Mouse (Mus musculus) layer of hippocampus, adult 8-10 months (tissue): ENCODE data around the gene Gdf10. TPM values are rescaled to one million over a fixed set of nuclear protein-coding genes. Genes with fewer than 3 reads are reported as not detected.

ENCODE experiments used
- DNase-seq, 2 experiments: peaks; one replicate each; pipeline ENCODE4 v3.0.0; 2022; ENCODE audit warnings: low spot score in 2 of 2
- total RNA-seq, 4 experiments: library from RNA; stranded (reverse); gene quantifications; 2 replicates each; pipeline ENCODE4 v1.2.4; 2022

Gene Gdf10
- total RNA-seq, 4 experiments from 2014 or later: 3.9 to 4.8 (median 4.7) TPM

DNA sequence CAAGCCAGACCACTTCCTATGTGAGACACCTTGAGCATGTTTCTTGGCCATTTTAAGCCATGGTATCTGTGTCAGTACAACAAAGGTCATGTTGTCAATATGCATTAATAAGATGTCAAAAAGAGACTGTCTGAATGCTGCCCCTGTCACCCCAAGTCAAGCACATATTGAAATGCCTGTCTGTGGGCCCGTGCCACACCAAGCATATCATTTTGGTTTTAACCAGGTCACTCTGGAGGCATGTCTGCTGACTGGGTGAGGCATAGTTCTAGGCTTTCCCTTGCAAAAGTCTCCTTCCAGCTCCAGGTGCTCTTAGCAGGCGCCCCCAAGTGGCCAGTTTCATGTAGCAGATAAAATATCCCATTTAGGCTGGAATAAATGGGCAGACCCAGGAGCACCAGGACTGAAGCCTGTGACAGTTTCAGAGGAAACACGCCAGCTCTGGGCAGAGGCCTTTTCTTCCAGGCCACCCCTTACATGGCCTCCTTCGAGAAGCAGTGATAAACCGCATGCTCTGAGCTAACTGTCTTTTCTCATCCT lies 10.5 kb downstream of the Gdf10 start:
- DNase-seq: peak; percentile 34 to 66

DNA sequence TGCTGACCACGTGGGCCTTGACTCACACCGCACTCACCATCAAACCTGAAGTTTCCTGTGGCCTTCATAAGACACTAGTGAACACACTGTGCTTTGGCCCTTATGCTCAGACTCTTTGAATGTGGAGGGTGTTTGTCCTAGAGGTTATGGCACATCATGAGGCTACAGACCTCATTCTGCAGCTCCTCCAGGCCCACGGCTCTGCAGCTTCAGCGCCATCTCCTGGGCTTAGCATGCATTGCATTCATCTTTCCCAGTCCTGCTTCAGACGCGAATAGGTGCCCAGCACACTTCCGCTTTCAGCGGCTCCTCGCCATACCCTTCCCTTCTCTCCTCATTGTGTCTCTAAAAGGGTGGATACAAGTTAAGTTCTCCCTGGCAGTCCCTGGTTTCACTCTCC lies 15.7 kb downstream of the Gdf10 start:
- DNase-seq: peak; percentile 55 to 80

- no peak for DNase-seq
Measured at GRCm38 (mm10) chr14:33940739-33941138, 17.4 kb downstream of the Gdf10 start, which contains the start of gene Gdf2. Gene Gdf2 (plus strand): TSS chr14:33941039.

DNA sequence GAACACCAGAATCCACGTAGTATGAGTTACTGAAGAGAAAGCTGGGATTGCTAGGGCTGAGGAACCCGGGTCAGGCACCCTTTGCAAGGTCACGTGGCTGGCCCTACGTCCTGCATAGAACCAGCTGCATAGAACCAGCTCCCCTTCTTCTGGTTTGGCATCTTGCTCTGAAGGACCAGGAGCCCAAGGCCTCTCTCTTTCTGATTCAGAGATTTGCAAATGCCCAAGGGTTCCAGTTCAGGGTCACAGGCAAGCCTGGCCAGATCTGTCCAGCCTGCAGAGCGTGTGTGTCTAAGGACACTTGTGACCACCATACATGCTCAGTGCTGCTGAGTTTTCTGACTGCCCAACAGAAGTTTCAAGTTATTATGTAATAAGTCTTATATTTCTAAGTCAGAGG lies 18.8 kb downstream of the Gdf10 start:
- no peak for DNase-seq

GRCm38 (mm10) chr14:33946125-33946524 lies 22.7 kb downstream of the Gdf10 start:
- DNase-seq: no peak

- no peak for DNase-seq
Measured at GRCm38 (mm10) chr14:33952233-33952981, 29.0 kb downstream of the Gdf10 start.

DNA sequence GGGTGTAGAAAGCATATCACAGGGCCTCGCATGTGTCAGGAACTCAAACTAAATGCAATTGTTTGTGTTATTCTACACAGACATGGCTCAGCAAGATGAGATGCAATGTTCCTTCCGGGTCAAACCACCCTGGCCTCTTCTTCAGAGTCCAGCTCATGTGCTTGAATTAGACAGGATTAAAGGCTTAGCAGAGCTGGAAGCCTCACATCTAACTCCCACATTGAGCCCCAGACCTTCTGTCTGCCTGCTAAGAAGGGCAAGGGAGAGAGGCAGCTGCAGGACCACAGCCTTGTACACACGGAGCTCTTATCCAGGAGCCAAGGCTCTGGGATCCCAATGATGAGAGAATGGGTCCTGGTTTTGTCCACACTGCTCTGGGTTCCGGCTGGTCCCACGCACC lies 30.4 kb downstream of the Gdf10 start, which contains the start of gene Rbp3:
Gene Rbp3, plus strand, starts transcription at position 243 of the 400 bp plus-strand sequence.
- no peak for DNase-seq

- DNase-seq: no peak
Measured at GRCm38 (mm10) chr14:33956055-33956454, 32.7 kb downstream of the Gdf10 start.

DNA sequence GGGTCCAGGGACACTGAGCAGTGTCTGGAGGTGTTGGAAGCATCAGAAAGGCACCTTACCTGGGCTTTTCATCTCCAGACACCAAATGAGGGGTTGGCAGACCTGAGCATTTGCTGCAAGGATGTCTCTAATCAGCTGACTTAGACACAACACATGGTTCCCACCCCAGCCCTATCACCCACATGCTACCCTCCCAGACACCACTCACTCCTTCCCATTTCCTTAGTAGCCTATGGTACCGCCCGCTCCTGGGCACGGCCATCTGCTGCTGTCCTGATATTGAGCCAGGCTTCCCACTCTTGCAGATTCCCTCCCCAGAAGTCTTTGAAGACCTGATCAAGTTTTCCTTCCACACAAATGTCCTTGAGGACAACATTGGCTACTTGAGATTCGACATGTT lies 34.8 kb downstream of the Gdf10 start:
- DNase-seq: no peak

GRCm38 (mm10) chr14:33958841-33959240 lies 35.5 kb downstream of the Gdf10 start:
- DNase-seq: no peak

GRCm38 (mm10) chr14:33959341-33959740 lies 36.0 kb downstream of the Gdf10 start:
- peak in 1 of 2 experiments; percentile 58 for DNase-seq

GRCm38 (mm10) chr14:33965675-33966074 lies 42.3 kb downstream of the Gdf10 start:
- no peak for DNase-seq

- DNase-seq: no peak
Measured at GRCm38 (mm10) chr14:33972679-33973078, 49.3 kb downstream of the Gdf10 start.

GRCm38 (mm10) chr14:33974752-33975151 lies 51.4 kb downstream of the Gdf10 start:
- peak in 1 of 2 experiments; percentile 42 for DNase-seq

GRCm38 (mm10) chr14:33977748-33978147 lies 54.4 kb downstream of the Gdf10 start:
- no peak for DNase-seq

DNA sequence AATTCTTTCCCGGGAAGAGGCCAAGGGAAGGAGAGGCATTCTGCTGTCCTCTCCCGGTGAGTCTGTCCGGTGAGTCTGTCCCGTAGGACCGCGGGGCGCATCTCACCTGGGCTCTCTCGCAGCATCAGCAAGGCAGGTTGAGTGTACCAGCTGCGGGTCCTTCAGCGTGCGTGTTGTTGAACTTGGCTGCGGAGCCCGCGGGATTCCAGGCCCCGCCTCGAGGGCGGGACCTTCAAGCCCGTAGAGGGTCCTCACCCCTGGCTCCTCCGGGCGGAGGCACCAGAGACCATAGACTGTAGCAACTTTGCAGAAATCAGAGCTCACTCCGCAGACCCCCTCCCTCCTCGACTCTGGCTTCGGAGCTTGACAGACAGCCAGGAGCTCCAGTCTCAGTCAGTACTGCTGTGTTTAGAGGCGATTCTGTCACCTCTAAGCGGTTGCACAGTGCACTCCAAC lies 55.2 kb downstream of the Gdf10 start, which contains the start of gene Zfp488:
Gene Zfp488, minus strand, starts transcription at position 161 of the 456 bp plus-strand sequence.
- DNase-seq: no peak

Other genes starting within 250 kb of the Gdf10 start
- not detected for gene Gdf2, start 17.5 kb downstream of the Gdf10 start, total RNA-seq
- 1 to 10 TPM in 1 of 4 experiments, under 1 TPM in 1, not detected in 2; 0.06 to 1.0 TPM for gene Rbp3, start 30.4 kb downstream of the Gdf10 start, total RNA-seq
- 1 to 10 TPM; 3.7 to 5.1 (median 4.3) TPM for gene Zfp488, start 55.2 kb downstream of the Gdf10 start, total RNA-seq
- not detected for gene Gm30083, start 91.6 kb downstream of the Gdf10 start, total RNA-seq
- not detected for gene Gm5460, start 93.2 kb downstream of the Gdf10 start, total RNA-seq
- gene Antxrl, start 129.1 kb downstream of the Gdf10 start, total RNA-seq: not detected
- 1 to 10 TPM in 2 of 4 experiments, under 1 TPM in 2; 0.43 to 1.6 (median 1.0) TPM for gene Anxa8, start 162.4 kb downstream of the Gdf10 start, total RNA-seq
- gene A630023A22Rik, start 179.2 kb downstream of the Gdf10 start, total RNA-seq: not detected
- gene Npy4r, start 228.9 kb downstream of the Gdf10 start, total RNA-seq: not detected